Mouse (Mus musculus): Measurements from ENCODE around the gene 3110040N11Rik.
A peak's percentile ranks its signal among the peaks of the same experiment; 100 is the strongest.
"Not testable (repeated sequence)": the region's sequence is repeated elsewhere in the genome, so short reads cannot be mapped to it uniquely, and the experiment has no call there.

3110040N11Rik gene

DNA sequence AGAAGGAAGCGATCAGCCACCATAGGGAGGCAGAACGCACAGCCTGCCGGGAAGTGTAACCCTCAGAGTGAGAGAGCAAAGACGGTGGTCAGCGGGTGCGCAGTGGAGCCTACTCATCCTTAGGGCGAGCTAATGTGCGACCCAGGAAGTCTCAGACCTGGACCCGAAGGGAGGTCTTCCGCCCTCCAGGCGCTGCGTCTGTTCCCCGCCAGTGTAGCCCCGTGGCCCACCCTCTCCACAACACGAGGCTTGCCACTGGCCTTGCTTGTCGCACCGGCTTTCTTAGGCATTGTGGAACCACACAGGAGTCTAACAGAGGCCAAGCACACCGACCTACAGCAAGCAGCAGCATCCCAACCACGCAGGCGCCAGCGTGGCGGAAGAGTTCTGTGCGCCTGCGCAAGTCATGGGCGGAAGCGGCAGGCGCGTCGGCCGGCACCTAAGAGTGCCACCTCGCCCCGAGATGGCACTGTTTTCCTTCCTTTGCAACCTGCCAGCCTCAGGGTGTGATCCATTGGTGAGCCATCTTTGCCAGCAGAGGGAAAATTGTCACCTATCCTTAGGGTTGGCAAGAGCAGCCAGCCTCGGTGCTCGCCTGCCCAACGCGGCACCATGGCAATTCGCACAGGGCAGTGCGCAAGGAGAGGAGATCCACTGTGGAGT, at the start of gene 3110040N11Rik:
Gene 3110040N11Rik, minus strand, starts transcription at position 384 of the 663 bp plus-strand sequence.
- peak; percentile 77 to 83 for DNase-seq (ENCODE audit: low spot score in 2 of 2)

DNA sequence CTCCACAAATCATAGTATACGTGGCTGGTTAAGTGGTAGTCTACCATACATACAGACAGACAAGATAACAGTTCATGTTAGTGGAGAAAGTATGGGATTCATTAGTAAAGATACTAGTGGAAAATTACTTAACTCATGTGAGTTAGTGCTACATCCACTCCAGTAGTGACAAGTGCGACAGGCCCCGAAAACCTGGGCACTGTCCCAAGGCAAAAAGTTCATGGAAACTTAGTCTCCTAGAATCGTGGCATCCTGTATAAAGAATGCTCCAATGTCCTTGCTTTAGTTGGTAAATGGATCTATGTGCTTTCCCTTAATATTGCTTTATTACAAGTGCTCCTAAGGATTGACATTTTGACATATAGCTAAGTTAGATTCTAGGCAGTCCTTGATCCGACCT, 48.5 kb upstream of the 3110040N11Rik start:
- DNase-seq (ENCODE audit: low spot score in 2 of 2): not testable (repeated sequence)

DNA sequence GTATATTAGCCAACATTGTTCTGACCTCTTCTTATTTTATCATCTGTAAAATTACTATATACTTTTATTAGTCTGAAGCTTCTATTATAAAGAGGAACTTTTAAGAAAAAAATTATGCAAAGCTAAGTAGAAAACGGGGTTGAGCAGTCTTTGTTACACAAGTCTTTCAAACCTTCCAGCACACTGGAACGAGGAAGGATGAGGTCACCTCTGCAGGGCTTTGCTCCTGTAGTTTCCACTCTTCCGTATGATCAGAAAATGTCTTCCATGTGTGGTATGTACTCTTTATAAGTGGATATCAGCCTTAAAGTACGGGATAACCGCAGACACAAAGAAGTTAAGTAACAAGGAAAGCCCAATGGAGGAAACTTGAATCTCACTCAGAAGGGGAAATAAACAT, 46.2 kb upstream of the 3110040N11Rik start:
- DNase-seq (ENCODE audit: low spot score in 2 of 2): no peak

DNA sequence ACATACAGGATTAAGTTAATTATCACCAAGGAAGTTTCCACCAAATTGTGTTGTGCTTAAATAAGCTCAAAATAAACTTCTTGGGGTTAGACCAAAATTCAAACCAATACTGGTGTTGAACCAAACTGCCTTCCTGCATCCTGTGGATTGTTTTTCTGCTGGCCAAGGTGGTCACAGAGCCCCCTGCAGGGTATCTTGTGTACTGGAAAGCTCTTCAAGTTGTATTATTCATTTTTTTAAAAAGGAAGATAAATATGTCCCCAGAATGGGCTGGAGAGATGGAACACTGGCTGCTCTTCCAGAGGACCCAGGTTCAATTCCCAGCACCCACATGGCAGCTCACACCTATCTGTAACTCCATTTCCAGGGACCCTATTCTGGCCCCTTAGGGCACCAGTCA, 45.6 kb upstream of the 3110040N11Rik start:
- no peak for DNase-seq (ENCODE audit: low spot score in 2 of 2)

DNA sequence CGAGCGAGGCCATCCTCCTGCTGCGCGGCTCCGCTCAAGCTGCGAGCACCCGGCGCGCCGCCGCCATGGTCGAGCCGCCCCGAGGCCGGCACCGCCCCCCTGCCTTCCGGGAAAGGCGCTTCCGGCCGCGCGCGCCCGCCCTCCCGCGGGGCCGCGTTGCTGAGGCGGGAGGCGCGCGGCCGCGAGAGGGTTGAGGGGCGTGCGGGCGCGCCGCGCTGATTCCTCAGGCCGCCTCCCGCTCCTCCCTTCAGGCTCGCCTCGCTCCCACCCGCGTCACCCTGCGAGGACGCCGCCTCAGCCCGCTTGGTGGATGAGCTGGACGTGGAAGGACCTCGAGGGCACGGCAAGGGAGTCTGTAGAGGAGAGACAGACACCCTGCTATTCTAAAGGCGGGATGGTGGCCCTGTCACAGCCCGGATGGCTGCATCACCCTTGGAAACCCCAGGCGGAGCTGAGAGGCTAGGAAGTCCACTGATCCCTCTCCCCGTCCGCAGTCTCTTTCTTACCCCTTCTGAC, 40.2 kb upstream of the 3110040N11Rik start, which contains the start of gene Btbd1:
Gene Btbd1, minus strand, starts transcription at position 53 of the 516 bp plus-strand sequence.
- DNase-seq (ENCODE audit: low spot score in 2 of 2): peak; percentile 73 to 75

DNA sequence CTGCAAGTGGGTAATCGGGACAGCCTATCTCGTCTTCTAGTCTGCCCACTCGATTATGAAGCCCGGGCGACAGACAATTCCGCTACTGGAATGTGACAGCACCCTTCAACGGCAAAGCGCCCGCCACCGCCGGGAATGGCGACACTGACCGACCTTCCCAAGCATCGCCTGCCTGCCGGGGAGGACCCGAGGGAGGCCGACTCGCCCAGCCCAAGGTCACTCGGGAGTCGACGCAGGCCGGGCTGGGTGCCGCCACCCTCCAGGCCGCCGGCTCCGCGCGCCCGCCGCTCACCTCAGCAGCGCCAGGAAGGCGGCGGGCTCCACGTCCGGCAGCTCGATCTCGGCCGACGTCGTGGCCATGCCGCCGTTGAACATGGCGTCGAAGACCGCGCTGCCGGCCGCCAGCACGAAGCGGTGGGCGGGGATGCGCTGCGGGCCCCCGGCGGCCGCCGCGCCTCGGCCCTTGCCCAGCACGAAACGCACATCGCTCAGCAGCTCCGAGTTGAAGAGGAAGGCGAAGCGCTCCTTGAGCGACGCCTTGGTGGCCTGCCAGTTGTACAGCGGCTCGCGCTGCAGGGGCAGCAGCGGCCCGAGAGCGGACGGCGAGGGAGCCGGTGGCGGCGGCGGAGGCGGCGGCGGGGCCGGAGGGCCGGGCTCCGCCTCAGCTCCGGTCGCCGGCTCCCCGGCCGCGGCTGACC, 39.6 kb upstream of the 3110040N11Rik start:
- DNase-seq (ENCODE audit: low spot score in 2 of 2): peak in 1 of 2 experiments; percentile 32

DNA sequence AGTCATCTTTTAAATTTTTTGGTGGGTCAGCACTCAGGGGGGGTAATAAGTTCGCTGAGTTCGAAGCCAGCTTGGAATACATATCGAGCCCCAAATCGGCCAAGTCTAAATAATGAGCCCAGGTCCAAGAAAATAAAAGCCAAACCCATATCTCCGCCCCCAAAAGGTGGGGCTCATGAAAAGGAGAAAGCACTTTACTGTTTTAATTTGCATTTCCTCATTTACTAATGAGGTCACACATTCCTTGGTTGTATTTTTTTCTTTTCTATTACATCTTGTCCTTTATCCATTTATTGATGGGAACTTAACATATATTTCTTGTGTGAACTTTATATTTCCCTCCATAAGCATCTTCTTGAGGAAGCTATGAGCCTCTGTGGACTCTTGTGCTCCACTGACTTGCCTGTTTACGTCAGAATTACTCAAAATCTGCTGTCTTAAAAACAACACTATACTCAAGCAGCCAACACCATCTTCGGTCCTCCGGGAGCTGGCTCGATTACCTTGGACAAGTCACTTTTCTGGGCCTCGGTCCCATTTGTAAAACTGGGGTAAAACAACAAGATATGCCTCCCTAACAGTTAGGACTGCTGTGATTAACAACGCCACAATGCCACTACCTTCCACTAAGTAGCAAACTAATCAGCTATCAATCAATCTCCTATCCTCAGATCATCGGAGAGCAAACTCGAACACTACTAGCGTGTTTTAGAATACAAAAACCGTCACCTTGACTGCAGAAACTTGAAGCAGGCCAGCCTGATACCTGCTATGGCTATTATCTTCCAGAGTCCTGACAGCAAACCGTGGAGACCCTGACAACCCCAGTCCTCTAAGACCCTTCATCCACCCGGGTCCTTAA, 38.8 kb upstream of the 3110040N11Rik start:
- no peak for DNase-seq (ENCODE audit: low spot score in 2 of 2)

DNA sequence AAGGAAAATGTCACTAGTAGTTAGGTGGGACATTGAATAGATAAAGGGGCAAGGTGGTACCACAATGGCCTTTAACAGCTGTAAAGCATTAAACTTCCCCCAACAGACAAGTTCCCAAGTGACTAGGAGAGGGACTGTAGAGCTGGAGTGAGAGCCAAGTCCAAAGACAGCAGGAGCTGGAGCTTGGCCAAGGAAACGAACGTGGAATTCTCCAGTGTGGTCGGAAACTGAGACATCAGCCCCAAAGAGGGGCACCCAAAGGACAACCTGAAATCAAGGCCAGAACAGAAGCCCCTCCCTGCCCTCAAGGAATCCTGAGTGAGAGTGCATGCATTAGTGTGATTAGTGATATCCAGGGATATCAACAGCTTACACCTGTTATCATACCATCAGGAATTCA, 36.1 kb upstream of the 3110040N11Rik start:
- no peak for DNase-seq (ENCODE audit: low spot score in 2 of 2)

DNA sequence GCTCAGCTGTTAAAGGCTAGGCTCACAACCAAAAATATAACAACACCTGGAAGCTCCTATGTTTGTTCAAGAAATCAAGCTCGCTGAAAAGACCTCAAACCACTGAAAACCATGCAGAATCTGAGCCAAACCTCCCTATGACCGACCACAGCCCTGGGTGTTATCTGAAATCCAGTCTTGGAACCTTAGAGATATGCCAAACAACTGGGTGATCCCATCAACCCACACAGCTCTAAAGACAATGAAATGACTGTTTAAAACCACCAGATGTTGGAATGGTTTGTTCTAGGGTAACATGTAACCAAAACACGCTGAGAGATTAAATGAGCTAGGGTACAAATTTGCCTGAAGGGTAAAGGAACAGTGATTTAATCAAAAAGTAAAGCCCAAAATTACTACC, 35.6 kb upstream of the 3110040N11Rik start:
- DNase-seq (ENCODE audit: low spot score in 2 of 2): no peak

DNA sequence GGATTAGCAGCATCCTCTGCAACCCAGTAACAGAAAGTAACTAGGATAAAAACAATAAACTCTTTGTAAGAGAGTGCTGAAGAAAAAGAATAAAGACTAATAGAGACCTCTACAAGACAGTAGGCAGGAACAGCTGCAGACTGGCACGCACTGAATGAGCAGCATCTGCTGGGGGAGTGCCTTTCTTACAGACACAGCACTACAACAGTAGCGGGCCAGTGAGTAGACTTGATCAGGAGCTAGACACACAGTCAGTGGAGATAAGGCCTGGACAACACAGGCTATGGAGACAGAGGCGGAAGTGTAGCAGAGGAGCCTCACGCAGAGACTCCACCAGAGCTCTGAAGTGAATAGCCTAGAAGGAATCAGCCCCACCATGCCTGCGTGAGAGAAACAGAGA, 16.8 kb upstream of the 3110040N11Rik start:
- no peak for DNase-seq (ENCODE audit: low spot score in 2 of 2)

DNA sequence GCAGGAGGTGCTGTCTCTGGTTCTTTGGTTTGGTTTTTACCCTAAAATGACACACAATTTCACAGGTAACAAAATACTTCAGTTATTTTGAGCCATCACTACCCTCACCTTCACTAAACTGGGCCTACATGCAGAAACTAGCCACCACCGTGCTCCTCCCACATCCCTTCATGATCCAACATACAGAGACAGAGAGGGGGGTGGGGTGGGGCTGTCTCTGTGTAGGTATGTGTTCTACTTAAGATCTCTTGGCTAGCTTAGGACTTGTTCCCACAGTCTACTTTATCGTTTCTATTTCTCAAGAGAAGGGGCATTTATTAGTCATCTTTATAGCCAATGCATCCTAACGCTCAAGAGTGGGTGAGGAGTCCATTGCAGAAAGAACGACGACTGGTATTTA, 742 bp downstream of the 3110040N11Rik start:
- no peak for DNase-seq (ENCODE audit: low spot score in 2 of 2)

DNA sequence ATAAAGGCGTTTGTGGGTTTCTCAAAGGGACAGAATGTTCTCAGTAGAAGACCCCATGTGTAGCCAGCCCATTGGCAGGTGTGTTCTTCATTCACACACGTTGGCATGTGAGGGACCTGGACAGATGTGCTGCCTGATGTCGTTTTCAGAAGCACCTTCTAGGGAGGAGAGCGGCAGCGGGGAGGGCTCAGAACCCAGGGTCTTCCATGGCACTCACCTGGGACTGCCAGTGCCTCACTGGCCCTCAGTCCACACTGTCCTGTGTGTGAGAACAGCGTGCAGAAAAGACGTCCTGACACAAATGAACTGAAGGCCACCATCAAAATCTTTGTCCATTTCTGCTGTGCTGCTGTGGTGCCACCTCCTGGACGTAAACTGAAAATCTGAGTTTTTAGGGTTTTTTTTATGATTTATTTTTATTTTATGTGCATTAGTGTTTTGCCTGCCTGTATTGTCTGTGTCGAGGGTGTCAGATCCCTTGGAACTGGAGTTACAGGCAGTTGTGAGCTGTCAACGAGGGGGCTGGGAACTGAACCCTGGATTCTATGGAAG, 11.5 kb downstream of the 3110040N11Rik start:
- DNase-seq (ENCODE audit: low spot score in 2 of 2): no peak

DNA sequence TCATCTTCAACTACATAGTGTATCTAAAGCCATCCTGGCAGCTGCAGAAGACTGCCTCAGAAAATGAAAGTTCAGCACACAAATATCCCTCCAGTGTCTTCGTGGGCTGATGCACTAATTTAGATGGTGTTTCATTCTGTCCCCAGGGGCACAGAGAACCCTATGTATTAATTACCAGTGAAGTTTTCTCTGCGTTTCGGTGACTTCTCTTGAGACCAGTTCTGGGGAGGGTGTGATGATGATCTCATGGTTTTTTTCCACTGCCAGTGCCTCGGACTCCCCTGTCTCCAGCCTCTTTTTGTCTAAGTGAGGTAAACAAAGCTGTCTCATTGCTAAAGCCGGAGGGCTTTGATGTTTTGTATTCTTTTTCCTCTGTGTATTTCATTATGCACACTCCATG, 14.0 kb downstream of the 3110040N11Rik start:
- DNase-seq (ENCODE audit: low spot score in 2 of 2): no peak

DNA sequence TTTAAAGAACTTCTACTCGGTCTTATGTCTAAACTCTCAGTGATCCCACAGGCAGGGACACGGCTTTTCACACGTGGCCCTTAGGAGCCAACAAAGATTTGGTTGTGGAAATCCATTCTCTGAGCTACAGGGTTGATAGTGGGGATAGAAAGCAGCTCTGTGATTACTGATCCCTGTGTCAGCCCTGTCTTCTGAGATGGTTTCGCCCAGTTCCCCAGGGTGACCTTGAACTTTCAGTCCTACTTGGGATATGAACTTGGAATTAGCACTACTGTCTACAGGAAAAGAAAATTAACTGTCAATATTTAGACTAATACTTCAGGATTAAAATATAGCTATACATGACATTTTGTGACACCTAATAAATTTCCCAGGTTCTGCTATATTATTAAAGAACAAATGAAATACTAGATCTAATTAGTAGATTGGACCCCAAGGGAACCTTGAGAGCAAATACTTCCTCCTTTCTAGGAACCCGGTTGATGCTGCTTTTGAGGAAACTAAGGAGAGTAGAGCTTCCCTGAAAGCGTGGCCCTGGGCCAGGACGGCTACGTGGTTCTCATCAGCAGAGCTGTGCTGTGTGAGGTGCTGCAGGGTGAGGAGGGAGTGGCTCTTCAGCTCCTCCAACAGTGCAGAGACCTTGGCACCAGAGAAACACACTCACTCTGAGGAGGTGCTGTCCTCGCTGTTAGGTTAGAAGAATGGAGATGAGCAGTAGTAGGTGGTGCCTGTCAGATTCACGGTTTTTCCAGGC, 16.3 kb downstream of the 3110040N11Rik start:
- DNase-seq (ENCODE audit: low spot score in 2 of 2): no peak

DNA sequence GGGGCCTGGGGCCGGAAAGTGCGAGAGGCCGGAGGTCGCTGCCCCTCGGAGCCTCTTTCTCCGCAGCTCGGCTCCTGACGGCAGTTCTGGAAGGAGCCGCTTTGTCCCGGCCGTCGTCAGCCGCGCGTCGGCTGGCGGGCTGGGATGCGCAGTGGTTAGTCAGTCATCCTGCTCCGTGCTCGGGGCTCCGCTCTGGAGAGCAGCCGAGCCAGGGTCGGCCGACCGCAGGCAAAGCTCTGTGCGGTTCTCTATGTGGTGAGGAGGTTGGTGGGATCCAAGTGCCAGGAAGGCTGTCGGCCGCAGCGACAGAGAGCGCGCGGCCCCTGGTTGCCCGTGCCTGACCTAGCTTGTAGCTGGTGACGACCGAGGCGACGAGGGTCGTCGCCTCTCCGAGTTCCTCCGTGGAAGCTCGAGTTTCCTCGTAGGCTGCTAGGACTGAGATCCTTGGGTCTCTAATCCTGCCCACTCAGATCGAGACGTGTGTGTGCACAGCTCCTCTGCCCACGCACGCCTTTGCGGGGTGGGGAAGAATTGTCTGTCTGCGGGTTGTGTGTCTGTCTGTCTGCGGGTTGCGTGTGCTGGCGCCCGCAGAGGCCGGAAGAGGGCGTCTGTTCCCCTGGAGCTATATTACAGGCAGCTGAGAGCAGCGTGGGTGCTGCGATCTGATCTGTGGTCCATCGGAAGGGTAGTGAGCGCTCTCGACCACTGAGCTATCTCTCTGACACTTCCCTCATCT, 26.0 kb downstream of the 3110040N11Rik start:
- DNase-seq (ENCODE audit: low spot score in 2 of 2): peak in 1 of 2 experiments; percentile 25

DNA sequence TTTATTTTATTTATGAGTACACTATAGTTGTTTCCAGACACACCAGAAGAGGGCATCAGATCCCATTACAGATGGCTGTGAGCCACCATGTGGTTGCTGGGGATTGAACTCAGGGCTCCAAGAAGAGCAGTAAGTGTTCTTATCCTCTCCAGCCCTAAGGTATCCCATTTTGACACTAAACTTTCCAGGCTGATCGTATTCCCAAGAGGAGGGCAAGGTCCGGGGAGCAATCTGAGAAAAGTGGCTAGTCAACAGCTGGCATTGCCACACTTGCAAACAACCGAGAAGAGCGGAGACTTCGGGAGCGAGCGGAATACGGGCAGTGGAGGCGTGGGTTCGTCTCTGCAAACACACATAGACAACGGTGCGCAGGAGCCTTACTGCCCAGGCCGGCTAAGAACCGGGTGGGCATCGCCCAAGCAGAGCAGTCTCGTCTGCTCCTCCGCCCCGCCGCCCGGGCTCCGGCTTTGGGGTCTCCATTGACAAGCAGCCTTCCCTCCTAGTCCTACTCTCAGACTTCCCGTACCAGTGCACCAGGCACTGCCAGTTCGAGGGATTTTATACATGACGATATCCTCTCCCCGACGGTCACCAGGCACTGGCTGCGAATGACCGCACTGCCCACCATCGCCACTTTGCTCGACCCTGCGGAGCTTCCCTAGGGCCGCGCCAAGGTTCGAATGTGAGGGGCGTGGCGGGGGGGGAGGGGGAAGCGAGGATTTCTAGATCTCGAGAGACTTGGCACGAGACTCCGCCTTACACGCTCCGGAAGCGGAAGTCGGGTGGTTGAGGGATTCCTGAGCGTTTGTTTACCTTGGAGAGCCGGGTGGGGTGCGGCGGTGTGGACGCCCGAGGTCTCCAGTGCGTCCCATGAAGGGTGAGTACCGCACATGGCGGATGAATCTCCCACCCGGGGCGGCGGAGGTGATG, 26.8 kb downstream of the 3110040N11Rik start, which contains the start of gene Ramac:
Gene Ramac, plus strand, starts transcription at position 746 of the 930 bp plus-strand sequence.
- DNase-seq (ENCODE audit: low spot score in 2 of 2): peak; percentile 79

DNA sequence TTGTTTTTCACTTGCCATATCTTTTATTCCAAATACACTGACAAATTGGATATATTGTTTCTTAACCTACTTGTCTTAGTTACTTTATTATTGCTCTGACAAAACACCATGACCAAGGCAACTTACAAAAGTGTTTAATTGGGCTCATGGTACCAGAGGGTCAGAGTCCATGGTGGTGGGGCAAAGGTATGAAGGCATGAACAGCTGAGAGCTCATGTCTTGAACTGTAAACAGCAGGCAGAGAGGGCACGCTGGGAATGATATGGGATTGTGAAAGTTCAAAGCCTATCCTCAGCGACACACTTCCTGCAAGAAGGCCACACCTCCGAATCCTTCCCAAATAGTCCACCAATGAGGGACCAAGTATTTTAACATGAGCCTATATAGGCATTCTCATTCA, 41.3 kb downstream of the 3110040N11Rik start:
- DNase-seq (ENCODE audit: low spot score in 2 of 2): no peak

DNA sequence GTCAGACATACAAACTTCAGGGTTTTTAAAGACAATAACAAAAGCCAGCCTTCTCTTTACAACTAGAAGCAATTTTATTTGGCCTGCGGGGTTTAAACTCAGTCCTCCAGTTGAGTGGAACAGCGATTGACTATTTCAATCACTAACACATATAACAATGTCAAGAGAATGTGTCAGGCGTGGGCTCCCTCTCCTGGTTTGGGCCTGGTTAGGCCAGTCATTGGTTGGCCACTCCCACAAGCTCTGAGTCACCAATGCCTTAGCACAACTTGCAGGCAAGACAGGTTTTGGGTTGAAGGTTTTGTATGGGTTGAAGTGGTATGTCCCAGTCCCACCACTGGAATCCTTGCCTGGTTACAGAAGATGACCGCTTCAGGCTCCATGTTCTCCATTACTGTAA, 45.1 kb downstream of the 3110040N11Rik start:
- DNase-seq (ENCODE audit: low spot score in 2 of 2): no peak

DNA sequence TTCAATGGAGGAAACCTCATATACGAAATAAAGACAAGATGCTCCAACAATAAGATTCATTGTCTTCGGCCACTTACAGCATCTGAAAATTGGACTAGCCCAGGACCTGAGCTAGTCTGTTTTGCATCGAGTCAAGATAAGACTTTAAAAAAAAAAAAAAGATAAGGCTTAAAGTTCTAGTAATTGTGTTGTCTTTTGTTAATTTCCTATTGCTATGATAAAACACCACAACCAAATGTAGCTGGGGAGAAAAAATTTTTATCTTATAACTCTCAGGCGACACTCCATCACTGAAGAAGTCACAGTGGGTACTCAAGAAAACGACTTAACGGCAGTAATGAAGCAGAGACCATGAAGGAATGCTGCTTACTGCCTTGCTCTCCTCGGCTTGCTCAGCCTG, 49.3 kb downstream of the 3110040N11Rik start:
- DNase-seq (ENCODE audit: low spot score in 2 of 2): no peak
